Mouse (Mus musculus) kidney, adult 2 months (tissue): Measurements from ENCODE around the gene Il2ra.

Source experiments
- CTCF ChIP-seq: fragments of 200-500 bp; conservative IDR thresholded peaks from 2 replicates; pipeline ENCODE4 v1.5.1; 2011; ENCODE audit warnings: low read depth, mild to moderate bottlenecking, control low read depth, low read length, moderate library complexity, mixed read lengths; ENCODE audit not compliant: insufficient read depth, insufficient read length
- POLR2A ChIP-seq: fragments of 200-500 bp; IDR thresholded peaks from one replicate; pipeline ENCODE4 v1.6.1; 2011; ENCODE audit warnings: low read depth, low read length, control low read depth

- TF ChIP-seq POLR2A (no peak), CTCF (no peak)
Observed at GRCm38 (mm10) chr2:11653780-11654179, 11.2 kb downstream of the Il2ra start.
